Mouse (Mus musculus): ENCODE measurements around the gene Zfp772. TPM values are rescaled to one million over a fixed set of nuclear protein-coding genes. Genes with fewer than 3 reads are reported as not detected.
"Not testable (repeated sequence)": the region's sequence is repeated elsewhere in the genome, so short reads cannot be mapped to it uniquely, and the experiment has no call there.

Zfp772 gene
- 15.8 and 18.1 TPM in 2 replicates for polyA plus RNA-seq (2012; rRNA removed)

- peak; percentile 31 to 62 for DNase-seq (ENCODE audit: extremely low spot score in 1 of 2, low spot score in 1 of 2)
Measured at GRCm38 (mm10) chr7:7209313-7210151, at the start of gene Zfp772. Zfp772 (minus strand) TSS chr7:7209998.

DNA sequence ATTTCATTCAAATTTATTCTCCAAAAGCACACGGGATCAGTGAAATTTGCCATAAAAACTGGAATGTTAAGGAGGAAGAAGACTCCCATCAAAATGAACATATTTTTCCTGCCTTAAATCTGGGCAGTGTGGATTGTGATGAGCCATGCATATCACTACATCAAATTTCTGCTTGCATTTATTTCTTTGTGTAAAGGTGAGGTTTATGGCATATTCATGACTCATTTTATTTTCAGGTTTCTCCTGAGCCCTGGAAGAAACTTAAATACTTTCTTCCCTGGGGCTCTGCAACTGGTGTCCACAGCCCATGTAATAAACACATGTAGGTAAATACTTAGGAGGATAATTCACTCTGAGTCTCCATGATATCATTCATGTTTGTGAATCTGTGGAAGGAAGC is 37.4 kb upstream of the Zfp772 start, which contains the start of gene Vmn2r29:
Gene Vmn2r29 (minus strand): TSS at position 101 of the 400 bp plus-strand sequence.
- DNase-seq (ENCODE audit: extremely low spot score in 1 of 2, low spot score in 1 of 2): not testable (repeated sequence)

DNA sequence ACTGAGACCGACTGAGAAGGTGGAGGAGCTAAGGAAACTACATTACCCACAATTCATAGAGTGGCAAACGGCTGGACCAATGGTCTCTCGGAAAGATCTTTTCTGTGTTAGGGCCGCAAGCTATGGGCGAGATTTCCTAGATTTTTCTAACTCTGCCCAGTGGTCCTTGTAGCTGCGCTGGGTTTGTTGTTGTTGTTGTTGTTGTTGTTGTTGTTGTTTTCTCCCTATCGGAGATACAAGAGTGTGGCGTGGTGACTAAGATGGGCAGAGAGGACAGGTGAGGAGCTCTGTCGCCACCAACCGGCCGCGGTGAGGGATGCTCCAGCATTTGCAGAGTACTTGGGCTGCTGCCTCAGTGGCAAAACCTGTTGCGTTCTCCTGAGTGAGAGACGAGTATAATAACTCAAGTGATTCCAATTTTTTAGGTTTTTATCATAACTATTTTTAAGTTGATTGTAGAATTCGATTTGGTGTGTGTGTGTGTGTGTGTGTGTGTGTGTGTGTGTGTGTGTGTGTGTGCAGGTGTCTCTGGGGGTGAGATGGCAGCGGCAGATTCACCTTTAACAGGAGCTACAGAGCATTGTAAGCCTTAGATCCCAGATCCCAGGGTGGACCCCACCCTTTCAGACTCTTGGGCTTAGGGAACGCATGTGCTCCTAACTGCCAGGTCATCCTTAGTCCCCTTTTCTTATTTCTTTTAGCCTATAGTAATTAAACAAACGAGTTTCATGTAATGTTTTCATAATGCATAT is 21.4 kb downstream of the Zfp772 start:
- peak; percentile 65 to 86 for DNase-seq (ENCODE audit: extremely low spot score in 1 of 2, low spot score in 1 of 2)

DNA sequence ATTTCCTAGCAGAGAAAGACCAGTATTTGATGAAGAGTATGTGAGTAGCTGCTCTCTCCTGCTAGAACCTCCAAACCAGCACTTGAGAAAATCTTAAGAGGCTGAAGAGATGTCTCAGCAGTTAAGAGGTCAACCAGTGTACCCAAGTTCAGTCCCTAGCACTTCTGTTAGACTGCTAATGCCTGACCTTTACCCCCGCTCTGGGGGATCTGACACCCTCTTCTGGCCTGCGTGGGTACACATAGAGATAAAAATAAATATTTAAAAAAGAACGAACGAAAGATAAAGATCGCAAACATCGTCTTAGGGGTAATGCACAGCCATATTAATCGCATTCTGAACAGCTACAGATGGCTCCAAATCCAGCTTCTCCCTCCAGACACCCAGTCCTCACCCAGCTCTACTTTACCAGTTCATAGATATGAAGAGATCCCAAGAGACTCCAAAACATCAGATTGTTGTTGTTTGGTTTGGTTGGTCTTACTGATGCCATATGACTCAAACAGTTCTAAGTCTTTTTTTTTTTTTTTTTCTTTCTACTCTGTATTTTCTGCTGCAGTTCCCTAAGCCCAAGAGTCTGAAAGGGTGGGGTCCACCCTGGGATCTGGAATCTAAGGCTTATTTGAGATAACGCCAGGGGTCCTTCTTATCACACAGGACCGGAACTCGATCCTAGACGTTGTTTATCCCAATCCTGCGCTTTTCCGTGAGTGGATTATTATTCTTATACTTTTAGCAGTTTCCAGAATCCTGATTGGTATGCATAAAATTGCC is 22.2 kb downstream of the Zfp772 start:
- no peak for DNase-seq (ENCODE audit: extremely low spot score in 1 of 2, low spot score in 1 of 2)

GRCm38 (mm10) chr7:7185897-7186296 is 23.9 kb downstream of the Zfp772 start:
- no peak for DNase-seq (ENCODE audit: extremely low spot score in 1 of 2, low spot score in 1 of 2)

GRCm38 (mm10) chr7:7171227-7172147 is 38.3 kb downstream of the Zfp772 start, which contains the start of gene Zfp418:
Zfp418 (plus strand) TSS chr7:7171330.
- peak; percentile 71 to 85 for DNase-seq (ENCODE audit: extremely low spot score in 1 of 2, low spot score in 1 of 2)

Other genes with a start within 250 kb of the Zfp772 start
- 0.20 and 0.61 TPM in 2 replicates for gene Aurkc, start 214.7 kb downstream of the Zfp772 start, polyA plus RNA-seq (2012; rRNA removed)
- gene Zfp954, start 88.5 kb downstream of the Zfp772 start, polyA plus RNA-seq (2012; rRNA removed): 13.5 and 14.8 TPM in 2 replicates
- gene Zfp773, start 73.2 kb downstream of the Zfp772 start, polyA plus RNA-seq (2012; rRNA removed): 1.5 and 1.7 TPM in 2 replicates
- 2.2 and 2.6 TPM in 2 replicates for gene Zfp418, start 38.7 kb downstream of the Zfp772 start, polyA plus RNA-seq (2012; rRNA removed)
- gene Vmn2r29, start 37.3 kb upstream of the Zfp772 start, polyA plus RNA-seq (2012; rRNA removed): 3.8 and 4.3 TPM in 2 replicates
- gene Gm45844, start 68.3 kb upstream of the Zfp772 start, polyA plus RNA-seq (2012; rRNA removed): 8.2 and 9.9 TPM in 2 replicates
- 97.8 and 100 TPM in 2 replicates for gene Clcn4, start 90.9 kb upstream of the Zfp772 start, polyA plus RNA-seq (2012; rRNA removed)
- gene Vmn2r30, start 127.6 kb upstream of the Zfp772 start, polyA plus RNA-seq (2012; rRNA removed): not detected in 2 replicates
- not detected in 2 replicates for gene Gm45783, start 164.6 kb upstream of the Zfp772 start, polyA plus RNA-seq (2012; rRNA removed)
- not detected in 2 replicates for gene Vmn2r31, start 189.7 kb upstream of the Zfp772 start, polyA plus RNA-seq (2012; rRNA removed)

Data from frontal cortex, adult 2 months (tissue).